Mouse (Mus musculus) MEL (cell line): ENCODE data around the gene Runx1.

Experiments
- CTCF ChIP-seq, 3 experiments: IDR thresholded peaks in 2 of 3; conservative IDR thresholded peaks in 1 of 3; 2 replicates each; pipeline ENCODE4 v1.5.1; 2011 to 2012; ENCODE audit warnings: low read length in 3 of 3, low read depth in 2 of 3, mild to moderate bottlenecking in 2 of 3, improper control_type of control experiment in 1 of 3, inconsistent platforms in 1 of 3, mixed read lengths in 1 of 3, moderate library complexity in 1 of 3; ENCODE audit not compliant: control insufficient read depth in 1 of 3, insufficient read depth in 1 of 3, poor library complexity in 1 of 3, severe bottlenecking in 1 of 3
- EP300 ChIP-seq, 2 experiments: IDR thresholded peaks; 2 replicates each; pipeline ENCODE4 v1.6.1; 2011; ENCODE audit warnings: improper control_type of control experiment in 2 of 2, low read length in 2 of 2, low read depth in 1 of 2, mild to moderate bottlenecking in 1 of 2
- ETS1 ChIP-seq: IDR thresholded peaks from 2 replicates; pipeline ENCODE4 v1.6.1; 2012; ENCODE audit warnings: low read depth, mild to moderate bottlenecking, inconsistent platforms, low read length, improper control_type of control experiment, moderate library complexity
- MEF2A ChIP-seq: IDR thresholded peaks from 2 replicates; pipeline ENCODE4 v1.6.1; 2014; ENCODE audit warnings: low read depth, mild to moderate bottlenecking, inconsistent platforms, low read length, improper control_type of control experiment; ENCODE audit not compliant: poor library complexity, insufficient replicate concordance, severe bottlenecking; ENCODE audit errors: extremely low read depth
- SIN3A ChIP-seq: IDR thresholded peaks from 2 replicates; pipeline ENCODE4 v1.6.1; 2012; ENCODE audit warnings: low read length, improper control_type of control experiment, inconsistent platforms

DNA sequence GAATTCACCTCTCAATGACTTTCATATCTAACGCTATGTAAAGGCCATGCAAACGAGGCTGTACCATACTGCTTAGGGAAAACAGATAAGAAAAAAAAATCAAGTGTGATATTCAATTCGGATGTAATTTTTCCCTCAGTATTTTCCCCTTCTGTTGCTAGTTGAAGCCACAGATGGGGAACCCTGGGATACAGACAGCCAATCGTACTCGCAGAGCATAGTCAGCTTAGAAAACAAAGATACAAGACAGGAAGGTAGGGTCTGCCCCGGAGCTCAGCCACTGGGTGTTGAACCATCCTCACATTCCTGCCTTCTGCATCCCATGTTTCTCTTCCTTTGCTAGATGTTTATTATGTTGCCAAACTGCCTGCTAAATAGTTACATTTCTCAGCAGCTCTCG, 9.9 kb downstream of the Runx1 start:
- TF ChIP-seq CTCF (IDR thresholded peaks at IDR 0.05 in 2 of 3, conservative IDR thresholded peaks at IDR 0.05 in 1 of 3; ENCODE audit: control insufficient read depth in 1 of 3, insufficient read depth in 1 of 3, low read depth in 2 of 3, low read length in 3 of 3, poor library complexity in 1 of 3, severe bottlenecking in 1 of 3) (no peak), ETS1 (no peak), SIN3A (no peak), MEF2A (no peak), EP300 (IDR thresholded peaks at IDR 0.05; ENCODE audit: low read depth in 1 of 2, low read length in 2 of 2) (no peak)
